Mouse (Mus musculus): ENCODE data around the gene Tmem121b.

The Tmem121b gene

DNA sequence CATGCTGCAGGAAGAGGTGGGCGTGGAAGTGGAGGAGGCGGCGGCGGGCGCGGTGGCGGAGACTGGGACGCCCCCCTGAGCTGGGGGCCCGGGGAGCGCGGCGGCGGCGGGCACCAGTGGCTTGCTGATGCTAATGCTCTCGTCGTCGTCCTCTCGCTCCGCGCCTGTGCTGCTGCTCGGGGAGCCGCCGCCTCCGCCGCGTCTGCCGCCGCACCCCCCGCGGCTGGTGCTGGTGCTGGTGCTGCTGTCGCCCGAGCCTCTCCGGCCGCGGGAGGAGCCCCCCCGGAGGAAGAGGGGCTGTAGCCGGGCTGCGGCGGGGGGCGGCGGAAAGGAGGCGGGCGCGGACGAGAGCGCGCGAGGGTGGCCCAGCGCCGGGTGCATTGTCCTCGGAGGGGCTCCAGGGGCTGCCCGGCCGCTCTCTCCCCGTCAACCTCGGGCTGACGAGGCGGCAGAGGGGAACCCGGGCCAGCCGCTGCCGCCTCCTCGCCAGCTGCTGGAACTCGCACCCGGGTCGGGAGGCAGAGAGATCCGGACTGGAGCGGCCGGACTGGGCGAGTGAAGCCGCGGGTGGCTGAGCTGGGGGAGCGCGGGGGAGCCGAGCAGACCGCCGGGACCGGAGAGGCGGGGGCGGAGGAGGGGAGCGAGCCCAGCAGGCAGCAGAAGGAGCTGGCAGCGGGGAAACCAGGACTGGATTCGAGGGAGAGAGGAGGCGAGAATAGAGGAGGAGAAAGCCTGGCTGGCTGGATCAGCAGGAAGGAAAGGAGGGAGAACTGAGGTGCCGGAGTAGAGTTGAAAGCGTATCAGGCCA is at the start of gene Tmem121b:
Gene Tmem121b (minus strand): TSS at position 434 of the 808 bp plus-strand sequence.
- peak; percentile 68 for DNase-seq (ENCODE audit: low read depth, low spot score)

DNA sequence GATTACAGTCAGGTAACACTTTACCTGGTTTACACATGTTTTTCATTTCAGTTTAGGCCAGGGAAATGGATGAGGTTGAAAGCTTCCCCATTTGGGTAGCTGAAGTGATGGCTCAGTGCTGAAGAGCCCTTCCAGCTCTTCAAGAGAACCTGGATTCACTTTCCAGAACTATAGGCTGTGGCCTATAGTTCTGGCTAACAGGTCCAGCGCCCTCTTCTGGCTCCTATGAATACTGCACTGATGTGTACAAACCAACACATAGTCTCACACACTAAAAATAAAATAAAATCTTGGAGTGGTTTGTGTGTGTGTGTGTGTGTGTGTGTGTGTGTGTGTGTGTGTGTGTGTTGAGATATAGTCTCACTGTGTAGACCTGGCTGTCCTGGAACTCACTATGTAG is 48.5 kb upstream of the Tmem121b start:
- no peak for DNase-seq (ENCODE audit: low read depth, low spot score)

DNA sequence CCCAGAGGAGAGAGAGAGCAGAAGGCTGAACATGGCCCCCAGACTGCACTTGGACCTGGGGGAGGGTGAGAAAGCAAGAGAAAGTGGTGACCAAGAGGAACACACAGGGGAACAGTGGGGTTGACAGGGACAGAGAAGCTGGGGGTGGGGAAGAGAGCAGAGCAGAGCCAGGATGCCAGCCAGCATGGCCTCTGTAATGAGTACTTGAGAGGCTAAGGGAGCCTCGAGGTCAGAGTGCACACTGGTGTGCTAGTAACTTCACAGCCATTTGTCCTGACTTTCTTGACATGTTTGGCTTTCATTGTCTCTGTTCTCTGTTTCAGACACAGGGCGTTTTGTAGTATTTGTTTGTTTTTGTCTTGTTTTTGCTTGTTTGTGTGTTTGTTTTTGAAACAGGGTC is 47.8 kb upstream of the Tmem121b start:
- no peak for DNase-seq (ENCODE audit: low read depth, low spot score)

DNA sequence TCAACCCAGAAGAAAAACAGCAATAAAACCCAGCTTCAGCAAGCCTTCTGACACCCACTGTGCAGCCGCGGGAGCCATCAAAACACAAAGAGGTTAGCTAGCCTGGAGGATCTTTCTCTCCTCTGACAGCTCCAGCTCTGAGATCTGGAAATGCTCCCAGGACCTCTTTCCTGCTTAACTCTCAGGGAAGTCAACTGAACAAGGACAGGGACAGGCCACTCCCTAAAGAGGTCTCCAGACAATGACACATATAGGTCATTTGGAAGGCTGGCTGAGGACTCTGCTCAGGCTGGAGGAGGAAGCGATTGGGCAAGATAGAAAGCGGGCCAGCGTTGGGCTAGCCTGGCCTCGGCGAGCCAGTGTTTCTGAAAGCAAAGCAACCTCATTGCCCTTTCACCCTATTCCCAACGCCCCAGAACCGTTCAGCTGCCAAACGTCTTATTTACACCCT is 46.2 kb upstream of the Tmem121b start:
- no peak for DNase-seq (ENCODE audit: low read depth, low spot score)

DNA sequence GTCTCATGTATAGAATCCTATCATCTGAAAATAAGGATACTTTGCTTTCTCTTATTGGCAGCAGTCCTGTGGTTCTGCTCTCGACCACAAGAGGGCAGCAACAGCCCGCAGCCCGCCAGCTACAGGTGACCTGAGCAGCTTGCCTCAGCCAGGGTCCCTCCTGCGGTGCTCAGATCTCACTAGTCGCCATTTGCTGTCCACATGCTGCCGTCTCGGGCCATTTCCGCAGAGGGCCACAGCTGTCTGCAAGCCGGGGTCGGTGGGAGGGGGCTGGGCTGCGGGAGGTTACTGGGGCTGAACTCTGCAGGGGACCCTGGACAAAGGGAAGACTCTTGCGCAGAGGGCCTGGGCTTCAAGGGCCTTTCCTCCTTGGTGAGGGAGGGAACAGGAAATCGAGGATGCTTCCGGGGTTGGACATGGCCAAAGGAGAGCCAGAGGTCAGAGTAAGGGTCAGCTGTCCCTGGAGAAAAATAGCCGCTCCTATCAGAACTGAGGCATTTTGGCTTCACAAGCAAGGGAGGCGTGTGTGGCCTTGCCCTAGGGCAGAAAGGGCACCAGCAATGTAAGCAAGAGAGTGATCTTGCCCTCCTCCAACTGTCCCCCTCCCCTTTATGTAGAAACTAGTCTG is 45.6 kb upstream of the Tmem121b start:
- peak; percentile 81 for DNase-seq (ENCODE audit: low read depth, low spot score)

DNA sequence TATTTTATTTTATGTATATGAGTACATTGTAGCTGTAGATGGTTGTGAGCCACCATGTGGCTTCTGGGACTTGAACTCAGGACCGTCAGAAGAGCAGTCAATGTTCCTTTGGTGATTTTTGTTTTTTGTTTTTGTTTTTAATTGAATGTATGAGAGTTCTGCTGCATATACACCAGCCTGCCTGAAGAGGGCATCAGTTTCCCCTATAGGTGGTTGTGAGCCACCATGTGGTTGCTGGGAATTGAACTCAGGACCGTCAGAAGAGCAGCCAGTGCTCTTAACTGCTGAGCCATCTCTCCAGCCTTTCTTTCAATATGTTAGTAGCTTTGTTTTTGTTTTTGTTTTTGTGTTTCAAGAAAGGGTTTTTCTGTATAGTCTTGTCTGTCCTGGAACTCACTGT is 42.7 kb upstream of the Tmem121b start:
- no peak for DNase-seq (ENCODE audit: low read depth, low spot score)

DNA sequence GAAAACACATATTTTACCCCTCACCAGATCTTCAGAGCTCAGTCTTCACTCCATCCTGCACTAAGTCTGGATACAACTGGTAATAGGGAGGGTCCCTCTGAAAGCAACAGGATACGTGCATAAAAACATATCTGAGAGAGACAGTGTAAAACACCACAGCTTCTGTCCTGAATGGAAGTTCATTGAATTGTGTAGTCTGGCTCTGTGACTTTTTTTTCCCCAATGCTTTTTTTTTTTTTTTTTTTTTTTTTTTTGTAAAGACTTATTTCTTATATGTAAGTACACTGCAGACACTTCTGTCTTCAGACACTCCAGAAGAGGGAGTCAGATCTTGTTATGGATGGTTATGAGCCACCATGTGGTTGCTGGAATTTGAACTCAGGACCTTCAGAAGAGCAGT is 39.0 kb upstream of the Tmem121b start:
- DNase-seq (ENCODE audit: low read depth, low spot score): no peak

DNA sequence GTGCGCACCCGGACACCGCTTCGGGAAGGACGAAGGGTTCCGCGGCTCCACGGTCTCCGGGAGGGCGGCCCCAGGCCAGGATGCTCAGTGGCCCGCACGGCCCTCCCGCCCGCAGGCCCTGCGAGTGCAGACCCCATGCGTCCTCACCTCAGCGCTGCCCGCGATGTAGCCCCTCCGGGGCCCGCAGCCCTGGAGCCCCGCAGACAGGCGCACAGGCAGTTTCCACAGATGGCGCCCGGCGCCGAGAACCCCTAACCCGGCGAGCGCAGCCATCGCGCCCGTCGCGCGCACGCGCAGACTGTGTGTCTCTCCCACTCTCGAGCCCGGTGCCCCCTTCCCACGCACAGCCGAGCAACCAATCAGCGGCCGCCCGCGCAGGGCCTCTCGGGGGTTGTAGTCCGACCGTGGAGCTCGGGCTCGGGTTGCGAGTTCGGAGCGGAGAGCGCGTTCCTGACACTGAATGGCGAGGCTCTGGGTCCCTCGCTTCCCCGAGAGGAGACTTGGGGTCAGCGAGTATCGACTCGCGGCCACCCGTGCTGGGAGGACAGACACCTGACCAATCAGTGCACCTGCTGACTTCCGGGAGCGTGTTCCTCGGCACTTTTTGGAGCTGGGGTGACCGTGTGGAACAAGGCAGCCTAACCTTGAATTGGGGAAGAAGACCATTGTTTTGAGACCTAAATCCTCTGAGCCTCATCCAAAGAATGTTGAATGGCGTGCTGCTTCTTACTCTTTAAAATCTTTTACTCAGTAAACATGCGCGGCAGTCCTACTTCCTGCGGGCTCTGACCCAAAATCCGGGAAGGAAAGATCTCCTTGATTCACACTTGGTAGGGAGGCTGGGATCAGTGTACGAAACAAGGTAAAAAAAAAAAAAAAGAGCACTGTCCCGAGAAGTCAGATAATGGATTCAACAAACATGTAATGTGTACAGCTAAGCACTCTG is 37.7 kb upstream of the Tmem121b start, which contains the start of gene Hdhd5:
Gene Hdhd5 (minus strand): TSS at position 300 of the 946 bp plus-strand sequence.
- DNase-seq (ENCODE audit: low read depth, low spot score): peak; percentile 91

DNA sequence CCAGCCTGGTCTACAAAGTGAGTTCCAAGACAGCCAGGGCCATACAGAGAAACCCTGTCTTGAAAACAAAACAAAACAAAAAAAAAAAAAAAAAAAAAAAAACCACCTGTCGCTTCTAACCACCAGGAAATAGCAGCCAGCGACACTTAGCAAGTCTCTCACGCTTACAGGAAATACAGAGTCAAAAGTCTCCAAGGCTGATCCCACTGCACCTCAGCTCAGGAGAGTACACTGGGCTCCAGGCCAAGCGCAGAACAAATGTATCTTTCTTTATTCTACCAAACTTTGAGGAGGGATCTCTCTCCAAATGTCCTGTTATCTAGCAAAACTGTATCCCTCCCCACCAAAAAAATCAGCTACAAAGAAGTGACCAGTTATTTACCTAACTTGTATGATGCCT is 35.5 kb upstream of the Tmem121b start:
- DNase-seq (ENCODE audit: low read depth, low spot score): no peak

DNA sequence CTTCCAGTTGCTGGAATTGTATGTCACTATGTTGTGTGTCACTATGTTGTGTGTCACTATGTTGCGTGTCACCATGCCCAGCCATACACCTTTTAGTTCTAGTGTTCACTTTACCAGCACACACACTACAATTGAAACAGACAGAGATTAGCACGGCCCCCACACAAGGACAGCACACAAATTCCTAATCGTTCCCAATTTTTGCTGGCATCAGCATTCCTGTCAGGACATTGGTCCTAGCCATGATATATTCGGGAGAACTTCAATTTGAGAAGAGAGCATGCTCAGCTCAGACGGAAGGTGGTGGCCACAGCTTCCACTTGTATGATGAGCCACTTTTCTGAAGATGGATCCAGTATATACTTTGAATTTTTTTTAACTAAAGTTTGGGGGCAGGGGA is 31.2 kb upstream of the Tmem121b start:
- no peak for DNase-seq (ENCODE audit: low read depth, low spot score)

DNA sequence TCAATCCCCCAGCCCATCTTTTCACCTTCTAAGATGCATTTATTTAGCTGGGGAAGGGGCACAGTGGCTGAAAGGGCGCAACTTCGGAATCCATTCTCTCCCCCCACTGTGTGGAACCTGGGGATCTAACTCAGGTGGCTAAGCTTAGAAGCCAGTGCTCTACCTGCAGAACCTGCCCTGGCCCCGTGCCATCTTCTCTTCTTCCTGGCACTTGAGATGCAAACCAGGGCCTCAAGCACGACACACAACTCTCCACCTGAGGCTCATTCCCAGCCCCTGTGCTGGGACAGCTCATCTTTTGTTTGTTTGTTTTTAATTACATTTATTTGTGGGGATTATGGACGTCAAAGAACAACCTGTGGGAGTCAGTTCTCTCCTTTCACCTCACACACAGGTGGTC is 26.0 kb upstream of the Tmem121b start:
- DNase-seq (ENCODE audit: low read depth, low spot score): no peak

DNA sequence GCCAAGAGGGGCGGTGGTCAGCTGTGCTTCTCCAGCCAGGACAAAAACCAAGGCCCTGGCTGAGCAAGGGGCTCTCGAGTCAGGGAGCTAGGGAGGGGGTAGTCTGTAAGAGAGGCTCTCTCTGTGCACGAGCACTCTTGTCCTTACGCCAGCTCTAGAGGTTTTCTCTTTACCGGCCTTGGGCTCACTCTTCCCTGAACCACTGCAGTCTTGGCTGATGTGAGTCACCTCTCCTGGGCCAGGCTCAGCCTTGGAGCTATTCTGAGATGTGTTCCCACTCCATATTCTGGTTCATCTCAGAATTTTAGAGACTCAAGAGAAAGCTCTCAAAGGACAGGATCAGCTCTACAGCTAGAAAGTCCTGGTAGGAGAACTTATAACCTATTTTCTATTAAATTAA is 23.7 kb upstream of the Tmem121b start:
- no peak for DNase-seq (ENCODE audit: low read depth, low spot score)

DNA sequence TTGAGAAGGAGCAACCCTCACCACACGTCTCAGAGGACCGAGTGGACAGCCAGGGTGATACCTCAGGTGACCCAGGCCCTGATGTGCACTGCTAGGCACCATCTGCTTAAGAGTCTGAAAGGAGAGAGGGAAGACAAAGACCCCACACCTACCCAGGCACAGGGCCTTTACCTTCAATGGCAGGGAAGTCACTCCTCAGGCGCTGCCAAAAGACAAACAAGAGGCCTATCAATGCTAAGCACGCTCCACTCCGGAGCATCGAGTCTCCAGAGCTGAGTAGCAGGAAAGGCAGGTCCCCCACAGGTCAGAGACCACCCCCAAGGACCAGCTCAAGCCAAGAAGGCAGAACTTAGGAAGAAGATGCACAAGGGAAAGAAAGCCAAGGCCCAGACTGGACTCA is 23.3 kb upstream of the Tmem121b start:
- DNase-seq (ENCODE audit: low read depth, low spot score): no peak

DNA sequence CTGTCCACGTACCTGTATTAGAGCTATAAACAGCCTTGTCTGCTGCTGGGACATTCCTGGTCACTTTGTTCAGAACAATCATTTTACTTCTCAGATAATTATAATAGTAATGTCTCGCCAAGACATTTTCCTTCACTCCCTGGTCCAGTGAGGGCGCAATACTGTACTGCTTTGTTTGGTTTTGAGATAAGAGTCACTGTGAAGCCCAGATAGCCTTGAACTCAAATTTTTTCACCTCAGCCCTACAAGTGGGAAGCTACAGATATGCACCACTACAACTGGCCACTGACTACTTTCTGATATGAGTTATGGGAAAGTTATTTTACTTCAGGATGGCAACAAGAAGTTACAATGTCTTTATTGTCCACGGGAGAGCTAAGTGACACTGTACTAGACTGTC is 22.8 kb upstream of the Tmem121b start:
- no peak for DNase-seq (ENCODE audit: low read depth, low spot score)

DNA sequence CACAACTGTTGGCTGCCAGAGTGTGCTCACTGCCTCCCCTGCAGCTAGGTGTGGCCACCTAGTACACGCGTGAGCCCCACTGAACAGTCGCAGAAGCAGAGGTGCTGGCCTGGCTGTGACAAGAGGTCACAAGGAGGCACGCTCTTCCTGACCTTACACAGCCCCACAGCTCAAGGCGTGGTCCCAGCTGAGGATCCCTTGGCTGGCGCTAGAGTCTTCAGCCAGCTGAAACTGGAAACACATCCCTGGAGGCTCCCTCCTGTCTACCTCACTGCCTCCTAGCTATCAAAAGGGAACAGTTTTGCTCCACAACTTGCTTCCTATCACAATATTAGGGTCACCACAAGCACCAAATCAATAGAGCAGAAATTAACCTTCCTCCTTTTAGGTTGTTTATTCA is 17.6 kb upstream of the Tmem121b start:
- DNase-seq (ENCODE audit: low read depth, low spot score): no peak

DNA sequence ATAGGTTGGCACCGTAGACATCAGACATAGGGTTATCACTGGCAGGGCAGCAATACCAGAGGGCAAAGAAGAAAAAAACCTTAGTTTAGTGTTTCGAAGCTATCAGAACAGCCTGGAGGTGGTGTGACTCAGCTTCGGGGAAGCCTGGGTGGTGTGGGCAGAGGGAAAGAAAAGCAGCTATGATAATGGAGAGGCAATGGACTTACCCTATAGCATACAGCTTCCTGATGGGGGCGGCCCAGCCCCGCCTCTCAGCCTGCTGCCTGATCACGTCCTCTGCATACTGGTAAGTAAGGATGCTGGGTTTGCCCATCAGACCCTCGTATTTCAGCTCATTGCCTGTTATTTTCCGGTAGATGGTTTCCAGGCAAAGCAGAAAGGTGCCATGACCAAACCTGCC is 16.8 kb upstream of the Tmem121b start:
- no peak for DNase-seq (ENCODE audit: low read depth, low spot score)

DNA sequence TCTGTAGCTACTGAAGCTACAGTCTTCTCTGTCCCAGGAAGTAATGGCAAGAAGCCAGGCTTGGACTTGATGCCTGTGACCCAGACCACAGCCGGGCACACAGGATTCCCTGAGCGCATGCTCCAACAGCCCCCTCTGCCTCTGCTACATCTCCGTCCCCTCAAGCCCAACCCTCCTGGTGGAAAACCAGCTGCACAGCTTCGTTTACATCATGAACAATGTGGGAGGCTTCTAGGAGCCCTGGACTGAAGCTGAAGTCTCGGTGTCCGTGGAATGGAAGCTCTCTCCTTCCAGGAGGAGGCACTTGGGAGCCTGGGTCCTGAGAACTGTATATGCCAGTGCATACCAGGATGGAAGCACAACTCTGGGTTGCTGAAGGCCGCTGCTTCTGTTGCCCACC is 16.4 kb upstream of the Tmem121b start:
- DNase-seq (ENCODE audit: low read depth, low spot score): no peak

DNA sequence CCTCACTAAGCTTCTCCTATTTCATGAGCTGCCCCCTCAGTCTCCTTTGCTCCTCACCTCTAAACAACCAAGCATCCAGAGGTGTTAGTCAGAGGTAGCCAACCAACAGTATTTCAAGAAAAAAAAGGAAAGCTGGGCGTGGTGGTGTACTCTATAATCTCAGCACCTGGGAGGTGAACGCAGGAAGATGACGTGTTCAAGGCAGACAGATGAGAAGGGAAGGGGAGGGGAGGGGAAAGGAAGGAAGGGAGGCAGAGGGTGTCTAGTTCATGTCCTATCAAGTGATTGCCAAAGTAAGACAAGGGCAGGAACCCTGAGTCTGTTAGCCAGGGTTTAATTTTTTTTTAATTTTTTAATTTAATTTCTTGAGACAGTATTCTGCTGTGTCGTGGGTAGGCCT is 15.0 kb upstream of the Tmem121b start:
- DNase-seq (ENCODE audit: low read depth, low spot score): no peak

DNA sequence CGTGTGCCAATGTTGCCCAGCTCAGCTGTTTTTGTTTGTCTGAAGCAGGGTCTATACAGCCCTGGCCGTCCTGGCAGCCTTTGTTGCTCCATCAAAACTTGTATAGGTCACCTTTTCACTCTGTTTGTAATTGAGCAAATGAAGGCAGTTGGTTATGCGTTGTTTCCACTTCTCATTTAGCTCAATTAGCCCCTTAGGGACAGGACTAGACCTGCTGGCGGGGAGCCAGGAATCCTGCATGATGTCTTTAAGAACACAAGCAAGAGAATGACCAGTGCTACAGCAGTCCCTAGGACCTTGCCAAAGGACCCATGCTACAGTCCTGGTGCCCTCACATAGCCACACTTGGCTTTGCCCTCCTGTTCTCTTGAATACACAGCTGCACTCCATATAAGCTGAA is 11.9 kb upstream of the Tmem121b start:
- DNase-seq (ENCODE audit: low read depth, low spot score): no peak

DNA sequence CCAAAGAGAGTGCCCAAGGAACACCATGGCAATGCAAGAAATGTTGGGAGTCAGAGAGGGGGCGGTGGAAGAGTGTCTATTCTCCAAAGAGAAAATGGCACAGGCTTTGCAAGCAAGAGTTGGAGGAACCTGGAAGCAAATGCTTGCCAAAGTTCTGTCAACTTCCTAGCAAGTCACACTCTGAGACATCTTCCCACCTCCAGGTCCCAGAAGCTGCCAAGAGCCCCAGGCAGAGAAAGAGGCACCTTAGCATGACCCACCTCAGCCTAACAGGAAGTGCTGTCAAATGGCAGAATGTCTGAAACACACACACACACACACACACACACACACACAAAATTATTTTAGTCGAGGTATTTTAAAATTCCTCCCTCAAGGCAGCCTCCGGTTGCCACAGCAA is 10.4 kb upstream of the Tmem121b start:
- no peak for DNase-seq (ENCODE audit: low read depth, low spot score)

DNA sequence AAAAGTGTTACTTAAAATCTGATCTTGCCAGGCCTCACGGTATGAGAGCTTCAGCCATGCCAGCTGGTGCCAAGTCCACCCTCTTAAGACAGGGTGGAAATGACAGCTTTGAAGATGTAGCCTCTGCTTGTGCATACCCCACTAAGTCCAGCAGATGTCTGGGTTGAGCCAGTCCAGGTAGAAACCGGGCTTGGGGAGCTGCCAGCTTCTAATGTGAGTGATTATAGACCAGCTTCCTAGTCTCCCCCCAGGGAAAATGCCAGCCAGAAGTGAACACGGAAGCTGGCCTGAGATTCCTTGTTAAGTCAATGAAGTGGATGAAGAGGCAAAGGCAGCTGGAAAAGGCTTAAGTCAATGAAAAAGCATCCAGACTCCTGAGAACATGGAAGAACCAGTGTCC is 2.9 kb upstream of the Tmem121b start:
- no peak for DNase-seq (ENCODE audit: low read depth, low spot score)
